In genomic region chr7:30955584-30956356, GRCm38 (mm10) we compare ENCODE assay signal across 8 mouse cellular contexts. TPM values are rescaled to one million over a fixed set of nuclear protein-coding genes. Genes with fewer than 3 reads are reported as not detected.
DNase-seq lines count a peak whose midpoint lies in the region; ATAC-seq lines count a peak whose summit lies in the region.

No protein-coding gene starts in this region.

- H3K27me3 ChIP-seq in forebrain, embryonic 15.5 days = no peaks in the 10 kb centered on the region
- no peaks in the 10 kb centered on the region for H3K27me3 ChIP-seq in neural tube, embryonic 15.5 days (replicated peaks)

- H3K4me3 ChIP-seq in forebrain, embryonic 15.5 days = peak overlapping the region; percentile 96
- H3K4me3 ChIP-seq in neural tube, embryonic 15.5 days (replicated peaks) = peak overlapping the region; percentile 64

- peak overlapping the region; percentile 81 for H3K4me2 ChIP-seq in forebrain, embryonic 15.5 days (replicated peaks)
- H3K4me2 ChIP-seq in neural tube, embryonic 15.5 days = peak overlapping the region; percentile 94

- H3K27ac ChIP-seq in forebrain, embryonic 15.5 days (replicated peaks) = peak overlapping the region; percentile 99
- H3K27ac ChIP-seq in neural tube, embryonic 15.5 days (replicated peaks) = peak overlapping the region; percentile 99

- no peaks in the 10 kb centered on the region for H3K9me3 ChIP-seq in forebrain, embryonic 15.5 days
- H3K9me3 ChIP-seq in neural tube, embryonic 15.5 days (replicated peaks) = no peaks in the 10 kb centered on the region

- peak; percentile 68 for ATAC-seq in forebrain, embryonic 15.5 days (replicated peaks)
- ATAC-seq in neural tube, embryonic 15.5 days (ENCODE audit: low FRiP score) = peak; percentile 77

- intact Hi-C loops in heart, postnatal 25 days (cut with DNase I) = loop anchor here (10.0 kb wide), 1 partner anchor 371 kb away; the partner anchor contains the start of gene Kmt2b

- peaks cover 28% of the 10 kb centered on the region for H3K4me1 ChIP-seq in forebrain, embryonic 15.5 days
- H3K4me1 ChIP-seq in neural tube, embryonic 15.5 days = peaks cover 47% of the 10 kb centered on the region

- peak overlapping the region; percentile 98 for H3K9ac ChIP-seq in forebrain, embryonic 15.5 days (replicated peaks)
- peak overlapping the region; percentile 93 for H3K9ac ChIP-seq in neural tube, embryonic 15.5 days (replicated peaks)

- peaks cover 40% of the 10 kb centered on the region for H3K36me3 ChIP-seq in forebrain, embryonic 15.5 days
- peaks cover 39% of the 10 kb centered on the region for H3K36me3 ChIP-seq in neural tube, embryonic 15.5 days

- WGBS in forebrain, embryonic 15.5 days = 0% methylated on average over 63 of the region's 64 CpGs
- under 1% methylated on average over 59 of the region's 64 CpGs for WGBS in neural tube, embryonic 15.5 days

- peak; percentile 55 for DNase-seq in ES-CJ7 (ENCODE audit: low read depth, low spot score)
- DNase-seq in cerebellum, adult 18-20 months = peak; percentile 91 to 94
- DNase-seq in heart, postnatal 25 days (ENCODE audit: low spot score) = peak; percentile 78
- peak; percentile 63 to 72 for DNase-seq in layer of hippocampus, adult 18-20 months (ENCODE audit: low spot score in 2 of 2)
- DNase-seq in lung, adult 18-20 months = peak; percentile 90 to 93
- peak; percentile 96 for DNase-seq in testis, postnatal 10 days (ENCODE audit: low spot score)

RNA-seq across cellular contexts. Expression of gene Usf2, which starts 0.8 kb away (rescaled TPM):
- 24.8 and 28.9 TPM in 2 replicates for polyA plus RNA-seq in forebrain, embryonic 15.5 days (2015; fragmentation: Nextera tagmentation; extraction: Ambion mirVana)
- total RNA-seq in heart, postnatal 25 days (2021) = 100 to 1,000 TPM; 103 to 121 TPM
- 100 to 1,000 TPM; 134 to 139 TPM for total RNA-seq in layer of hippocampus, adult 18-20 months (2021)
- polyA plus RNA-seq in neural tube, embryonic 15.5 days (2015; fragmentation: Nextera tagmentation; extraction: Ambion mirVana) = 27.7 and 36.0 TPM in 2 replicates

RNA-seq across cellular contexts. Expression of gene Hamp, which starts 11.9 kb away (rescaled TPM):
- not detected in 2 replicates for polyA plus RNA-seq in forebrain, embryonic 15.5 days (2015; fragmentation: Nextera tagmentation; extraction: Ambion mirVana)
- 10 to 100 TPM; 16.8 to 34.4 TPM for total RNA-seq in heart, postnatal 25 days (2021)
- total RNA-seq in layer of hippocampus, adult 18-20 months (2021) = not detected
- polyA plus RNA-seq in neural tube, embryonic 15.5 days (2015; fragmentation: Nextera tagmentation; extraction: Ambion mirVana) = not detected in 2 replicates

RNA-seq across cellular contexts. Expression of gene Lsr, which starts 17.5 kb away (rescaled TPM):
- 16.0 and 20.0 TPM in 2 replicates for polyA plus RNA-seq in forebrain, embryonic 15.5 days (2015; fragmentation: Nextera tagmentation; extraction: Ambion mirVana)
- 1 to 10 TPM; 4.3 to 5.6 TPM for total RNA-seq in heart, postnatal 25 days (2021)
- 1 to 10 TPM; 6.6 to 7.6 TPM for total RNA-seq in layer of hippocampus, adult 18-20 months (2021)
- polyA plus RNA-seq in neural tube, embryonic 15.5 days (2015; fragmentation: Nextera tagmentation; extraction: Ambion mirVana) = 19.2 and 37.4 TPM in 2 replicates

RNA-seq across cellular contexts. Expression of gene Fam187b, which starts 17.8 kb away (rescaled TPM):
- polyA plus RNA-seq in forebrain, embryonic 15.5 days (2015; fragmentation: Nextera tagmentation; extraction: Ambion mirVana) = 0.34 and 0.62 TPM in 2 replicates
- under 1 TPM in 1 of 2 experiments, not detected in 1; 0.29 TPM for total RNA-seq in heart, postnatal 25 days (2021)
- under 1 TPM in 1 of 2 experiments, not detected in 1; 0.18 TPM for total RNA-seq in layer of hippocampus, adult 18-20 months (2021)
- polyA plus RNA-seq in neural tube, embryonic 15.5 days (2015; fragmentation: Nextera tagmentation; extraction: Ambion mirVana) = 0.20 and 1.4 TPM in 2 replicates

RNA-seq across cellular contexts. Expression of gene Hamp2, which starts 31.3 kb away (rescaled TPM):
- not detected in 2 replicates for polyA plus RNA-seq in forebrain, embryonic 15.5 days (2015; fragmentation: Nextera tagmentation; extraction: Ambion mirVana)
- total RNA-seq in heart, postnatal 25 days (2021) = 1 to 10 TPM; 6.5 to 9.5 TPM
- not detected for total RNA-seq in layer of hippocampus, adult 18-20 months (2021)
- polyA plus RNA-seq in neural tube, embryonic 15.5 days (2015; fragmentation: Nextera tagmentation; extraction: Ambion mirVana) = not detected in 2 replicates

Comparison
In these comparisons a context has a peak if more than half of its experiments do, and no peak if none do; other contexts are left out.
1. Peak in every context shown above with its lines: DNase-seq, ATAC-seq, H3K4me3 ChIP-seq and H3K27ac ChIP-seq.
2. RNA of gene Hamp, which starts 11.9 kb away (total RNA-seq): 16.8 to 34.4 TPM in heart, postnatal 25 days; not detected in layer of hippocampus, adult 18-20 months; every median in the first group is over 10 times any median in the second.